Mouse (Mus musculus) bone marrow macrophage, adult 2 months (primary cell): ENCODE results near the gene Stx4a.

ENCODE experiments used
- CTCF ChIP-seq: IDR thresholded peaks from 2 replicates; pipeline ENCODE4 v1.5.1; 2012; ENCODE audit warnings: low read depth, mild to moderate bottlenecking, low read length, moderate library complexity
- POLR2A ChIP-seq: IDR thresholded peaks from 2 replicates; pipeline ENCODE4 v1.6.1; 2012; ENCODE audit warnings: mild to moderate bottlenecking, low read depth, low read length, borderline replicate concordance

DNA sequence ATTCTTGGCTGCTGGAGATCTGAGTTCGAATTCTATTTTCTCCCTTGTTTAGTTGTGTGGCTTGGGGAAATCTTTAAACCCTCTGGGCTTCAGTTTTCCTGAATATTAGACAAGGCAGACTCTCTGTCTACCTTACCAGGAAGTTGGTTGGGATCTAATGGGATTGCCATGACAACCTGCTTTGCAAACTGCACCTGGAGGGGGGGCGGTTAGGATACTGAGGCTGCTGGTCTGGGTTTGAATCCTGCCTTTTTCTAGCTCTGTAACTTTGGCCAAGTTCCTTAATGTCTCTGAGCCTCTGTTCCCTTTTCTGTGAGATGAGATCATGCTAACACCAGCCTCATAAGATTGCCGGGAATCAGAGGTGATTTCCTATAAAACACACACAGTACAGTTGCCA lies 1.6 kb upstream of the Stx4a start:
- no peak for TF ChIP-seq CTCF
- TF ChIP-seq POLR2A, result no peak
